Mouse (Mus musculus) testis, postnatal 14 days (tissue): Measurements from ENCODE around the gene Atm.
A peak's percentile ranks its signal among the peaks of the same experiment; 100 is the strongest.

ENCODE experiments used
- DNase-seq: peaks from one replicate; pipeline ENCODE4 v3.0.0; 2021; ENCODE audit warnings: low spot score

The Atm gene

GRCm38 (mm10) chr9:53536558-53537320 is at the start of gene Atm, which contains the start of gene Npat:
Gene Atm, minus strand, starts transcription at chr9:53536740.
Gene Npat, plus strand, starts transcription at chr9:53537047.
- peak; percentile 99 for DNase-seq

DNA sequence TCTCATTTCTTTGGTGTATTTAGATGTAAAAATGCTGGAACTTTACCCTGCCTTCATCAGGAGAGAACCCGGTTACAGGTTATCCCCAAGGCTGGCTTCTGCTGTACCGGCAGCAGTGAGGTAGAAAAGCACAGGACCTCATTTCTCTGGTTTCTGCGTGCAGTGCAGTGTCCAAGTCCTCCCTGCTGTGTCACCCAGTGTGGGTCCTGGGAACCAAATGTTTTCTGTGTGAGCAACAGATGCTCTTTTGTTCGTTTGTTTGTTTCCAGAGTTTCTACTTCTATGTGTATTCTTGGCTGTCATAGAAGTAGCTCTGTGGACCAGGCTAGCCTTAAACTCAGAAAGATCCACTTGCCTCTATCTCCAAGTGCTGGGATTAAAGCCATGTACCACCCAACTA is 45.3 kb upstream of the Atm start:
- no peak for DNase-seq

- DNase-seq, result no peak
Measured at GRCm38 (mm10) chr9:53575721-53576120, 39.2 kb upstream of the Atm start.

DNA sequence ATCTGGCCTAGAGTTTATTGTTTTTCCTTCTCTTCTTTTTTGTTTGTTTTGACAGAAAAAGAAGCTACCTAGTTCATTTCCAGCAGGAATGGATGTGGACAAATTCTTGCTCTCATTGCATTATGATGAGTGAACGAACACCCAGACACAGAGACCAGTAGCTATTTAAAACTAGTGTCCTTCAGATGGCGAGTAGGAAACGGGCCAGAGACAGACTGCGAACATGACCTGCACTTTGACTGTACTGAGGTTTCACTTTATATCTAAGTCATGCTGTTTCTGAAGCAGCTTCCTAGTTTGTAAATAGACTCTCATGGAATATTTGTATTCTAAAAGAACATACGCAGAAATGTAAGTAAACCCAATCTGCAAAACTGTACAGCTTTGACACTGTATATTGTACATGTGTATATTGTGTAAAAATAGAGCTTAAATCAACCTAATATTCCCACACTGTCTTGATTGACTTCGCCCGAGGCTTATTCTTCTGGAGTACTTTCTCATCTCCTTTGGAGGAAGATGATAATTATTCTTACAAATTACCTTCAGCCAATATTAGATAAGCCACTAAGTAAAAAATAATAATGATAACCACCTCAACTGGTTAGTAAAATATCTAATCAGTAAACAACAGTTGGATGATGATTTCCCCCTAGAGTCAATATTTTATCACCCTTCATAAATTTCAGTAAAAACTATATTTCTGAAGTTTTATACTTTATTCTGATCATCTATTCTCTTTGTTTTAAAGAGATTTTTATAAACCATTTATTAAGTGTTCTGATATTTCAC is 36.2 kb upstream of the Atm start:
- no peak for DNase-seq

DNA sequence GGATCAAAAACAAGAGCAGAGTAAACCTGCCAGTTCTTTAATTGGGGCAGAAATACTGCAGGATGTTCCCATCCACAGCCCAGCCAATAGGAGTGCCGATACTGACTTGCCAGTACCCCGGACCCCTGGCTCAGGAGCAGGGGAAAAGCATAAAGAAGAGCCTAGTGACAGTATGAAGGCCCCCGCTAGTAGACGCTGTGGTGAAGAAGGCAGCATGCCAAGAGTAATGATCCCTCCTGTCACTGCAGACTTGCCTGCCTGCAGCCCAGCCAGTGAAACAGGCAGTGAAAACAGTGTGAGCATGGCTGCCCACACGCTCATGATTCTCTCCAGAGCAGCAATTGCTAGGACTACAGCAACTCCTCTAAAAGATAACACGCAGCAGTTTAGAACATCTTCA is 34.1 kb upstream of the Atm start:
- DNase-seq, result no peak

- DNase-seq, result peak; percentile 70
Measured at GRCm38 (mm10) chr9:53537336-53537965, 911 bp upstream of the Atm start.

- DNase-seq, result no peak
Measured at GRCm38 (mm10) chr9:53535416-53536320, 872 bp downstream of the Atm start.

- no peak for DNase-seq
Measured at GRCm38 (mm10) chr9:53517373-53518009, 19.0 kb downstream of the Atm start.

- DNase-seq, result no peak
Measured at GRCm38 (mm10) chr9:53514091-53514490, 22.4 kb downstream of the Atm start.

DNA sequence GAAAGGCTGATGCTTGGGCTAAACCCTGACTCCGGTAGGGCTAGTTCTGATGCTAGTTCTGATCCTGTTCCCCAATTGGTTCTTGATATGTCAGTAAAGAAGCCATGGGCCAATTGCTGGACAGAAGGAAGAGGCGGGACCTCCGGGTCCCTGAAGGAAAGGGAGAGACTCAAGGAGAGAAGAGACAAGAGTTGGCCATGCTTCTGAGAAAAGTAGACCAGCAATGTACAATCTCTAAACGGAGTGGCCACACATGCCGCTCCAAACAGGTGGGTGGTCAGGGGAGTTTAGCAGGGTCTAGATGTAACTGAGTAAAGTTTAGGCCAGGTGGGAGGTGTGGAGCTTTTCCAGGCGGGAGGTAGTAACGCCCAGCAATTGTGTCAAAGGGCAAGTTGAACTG is 28.5 kb downstream of the Atm start:
- DNase-seq, result peak; percentile 25

DNA sequence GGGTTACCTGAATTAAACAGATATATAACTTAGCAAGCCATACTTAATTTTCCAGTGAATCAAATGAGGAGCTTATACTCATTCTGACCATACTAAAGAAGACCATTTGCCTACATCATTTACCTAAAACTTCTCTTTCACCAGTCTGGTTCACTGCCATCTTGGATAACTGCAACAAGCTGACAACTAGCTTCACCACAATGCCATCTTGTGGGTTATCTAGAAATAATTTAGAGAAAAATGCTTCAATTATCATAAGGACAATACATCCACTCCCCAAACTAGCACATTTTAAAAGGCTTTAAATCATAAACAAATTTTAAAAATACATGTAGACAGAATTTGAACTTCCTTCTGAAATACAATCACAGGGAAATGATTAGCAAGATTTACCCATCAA is 50.7 kb downstream of the Atm start:
- no peak for DNase-seq

GRCm38 (mm10) chr9:53472806-53473518 is 63.6 kb downstream of the Atm start:
- DNase-seq, result no peak

GRCm38 (mm10) chr9:53452038-53452437 is 84.5 kb downstream of the Atm start:
- DNase-seq, result no peak

GRCm38 (mm10) chr9:53450609-53451008 is 85.9 kb downstream of the Atm start:
- DNase-seq, result no peak

DNA sequence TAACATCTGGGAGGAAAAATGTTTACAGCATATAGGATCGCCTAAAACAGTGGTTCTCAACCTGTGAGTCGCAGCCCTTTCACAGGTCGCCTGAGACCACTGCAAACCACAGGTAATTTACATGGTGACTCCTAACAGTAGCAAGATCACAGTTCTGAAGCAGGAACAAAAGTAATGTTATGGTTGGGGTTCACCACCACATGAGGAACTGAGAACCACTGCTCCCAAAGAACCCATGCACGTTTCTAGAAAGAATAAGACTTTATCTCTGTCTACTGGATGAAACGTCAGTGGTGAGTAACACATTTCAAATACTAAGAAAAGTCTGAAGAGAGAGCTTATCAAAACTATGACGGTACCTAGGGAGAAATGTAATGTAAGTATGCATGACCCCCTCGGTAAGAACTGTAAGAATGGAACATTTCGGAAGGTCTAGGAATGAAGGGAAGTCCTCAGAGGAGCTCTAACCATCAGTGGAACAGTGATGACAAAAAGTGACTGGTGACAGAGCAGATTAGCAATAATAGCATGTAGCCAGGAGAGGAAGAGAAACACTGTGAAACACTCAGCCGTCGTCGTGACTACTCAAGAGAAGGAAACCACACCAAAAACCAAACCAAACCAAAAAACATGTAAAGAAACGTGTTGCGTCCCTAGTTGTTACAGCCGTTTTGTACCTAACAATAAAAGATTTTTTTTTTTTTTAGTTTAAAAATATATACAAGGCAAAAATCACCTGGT is 100.5 kb downstream of the Atm start:
- no peak for DNase-seq

GRCm38 (mm10) chr9:53427638-53428037 is 108.9 kb downstream of the Atm start:
- DNase-seq, result no peak

DNA sequence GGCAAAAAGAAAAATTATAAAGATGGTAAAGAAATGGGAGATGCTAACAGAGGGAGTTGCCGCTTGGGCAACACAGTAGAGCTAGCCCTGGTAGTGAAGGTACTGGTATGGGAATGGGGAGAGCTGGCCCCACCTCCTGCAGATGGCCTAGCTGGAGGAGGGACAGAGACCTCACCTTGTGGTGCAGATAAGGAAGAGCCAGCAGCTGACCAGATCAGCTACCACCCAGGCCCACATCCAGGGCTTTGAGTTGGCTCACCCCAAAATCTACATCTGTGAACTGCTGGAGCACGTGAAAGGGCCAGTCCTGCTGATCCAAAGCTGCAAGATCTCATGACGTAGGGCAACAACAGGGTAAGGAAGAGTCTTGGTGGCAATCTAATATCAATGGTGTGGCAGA is 109.8 kb downstream of the Atm start:
- no peak for DNase-seq

DNA sequence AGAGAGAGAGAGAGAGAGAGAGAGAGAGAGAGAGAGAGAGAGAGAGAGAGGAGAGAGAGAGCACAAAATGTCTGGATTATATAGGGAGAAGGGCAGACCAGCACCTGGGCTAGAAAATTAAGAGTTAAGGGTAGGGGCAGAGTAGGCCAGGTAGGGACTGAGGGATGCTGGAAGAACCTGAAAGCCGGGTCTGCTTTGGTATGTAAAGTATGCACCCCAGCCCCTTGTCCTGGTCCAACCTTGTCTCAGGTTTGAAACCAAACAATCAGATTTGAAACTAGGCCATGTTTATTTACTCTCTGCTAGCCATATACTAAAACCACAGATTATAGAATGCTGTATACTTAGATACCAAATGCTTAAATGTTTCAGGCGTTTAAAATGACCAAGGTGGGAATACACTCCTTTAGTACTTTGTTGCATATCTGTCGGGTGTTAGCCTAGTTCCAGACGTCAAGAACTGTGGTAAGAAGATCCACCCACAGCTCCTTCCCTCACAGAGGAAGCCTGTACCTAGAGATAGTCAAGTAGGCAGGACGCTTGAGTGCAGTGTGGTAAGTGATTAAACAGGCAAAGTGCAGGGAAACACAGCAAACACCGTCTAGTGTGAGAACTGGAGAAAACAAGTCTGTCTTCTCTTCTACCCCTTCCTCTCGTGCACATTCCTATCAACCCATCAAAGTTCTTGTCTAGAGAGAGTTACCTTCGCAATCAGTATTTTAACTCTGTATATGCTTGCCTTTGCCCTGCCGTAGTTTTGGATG is 114.2 kb downstream of the Atm start:
- DNase-seq, result no peak

DNA sequence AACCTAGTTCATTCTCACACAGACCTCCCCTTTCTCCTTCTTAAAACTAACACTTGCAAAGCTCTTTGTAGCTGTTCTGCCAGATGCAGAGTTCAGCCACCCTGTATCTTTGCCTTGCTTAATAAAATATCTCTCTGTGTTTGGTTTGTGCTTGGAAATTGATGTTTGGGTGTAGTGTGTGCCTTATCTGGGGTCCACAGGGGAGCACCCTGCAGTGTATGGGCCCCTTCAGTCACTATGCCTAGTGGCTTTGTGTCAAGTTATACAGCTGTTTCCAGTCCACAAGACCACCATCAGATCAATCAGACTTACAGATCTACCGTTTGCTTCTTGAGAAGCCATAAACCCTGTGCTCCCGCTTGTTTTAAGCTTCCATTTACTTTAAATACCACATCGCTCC is 127.1 kb downstream of the Atm start:
- DNase-seq, result no peak
